In genomic region chr6:146731031-146731430, GRCm38 (mm10) we compare ENCODE assay signal across 29 mouse cellular contexts. TPM values are rescaled to one million over a fixed set of nuclear protein-coding genes. Genes with fewer than 3 reads are reported as not detected.
DNase-seq lines count a peak whose midpoint lies in the region; ATAC-seq and TF ChIP-seq lines count a peak whose summit lies in the region.
"Had no signal": no experiment of that assay in that cellular context is flagged by ENCODE, and none has a peak within 500 bp of the region (broad histone marks: within the 10 kb centered on the region; RNA-seq: fewer than 3 reads in every experiment).

No protein-coding gene starts in this region.

- H3K27me3 ChIP-seq in heart, embryonic 12.5 days (replicated peaks) = no peaks in the 10 kb centered on the region
- H3K27me3 ChIP-seq in heart, adult 2 months (ENCODE audit: control insufficient read depth, insufficient read depth, low read length) = no peaks in the 10 kb centered on the region
- no peaks in the 10 kb centered on the region for H3K27me3 ChIP-seq in liver, adult 2 months (ENCODE audit: control insufficient read depth, insufficient read depth, low read length)
- H3K27me3 ChIP-seq in liver, postnatal 0 days (ENCODE audit: insufficient read depth, low read length) = no peaks in the 10 kb centered on the region
- no peaks in the 10 kb centered on the region for H3K27me3 ChIP-seq in embryonic facial prominence, embryonic 14.5 days (replicated peaks; ENCODE audit: control insufficient read depth, insufficient read depth, low read length)
- no peaks in the 10 kb centered on the region for H3K27me3 ChIP-seq in hindbrain, postnatal 0 days (ENCODE audit: insufficient read depth, low read length)
- H3K27me3 ChIP-seq: heart, embryonic 15.5 days; hindbrain, embryonic 12.5 days; hindbrain, embryonic 15.5 days; intestine, embryonic 15.5 days; kidney, embryonic 15.5 days had no signal

- 0 out of 2 replicates have a peak overlapping the region, but pooled peaks have one; percentile 36 for H3K9ac ChIP-seq in heart, embryonic 12.5 days
- H3K9ac ChIP-seq in heart, adult 2 months (ENCODE audit: low read depth, low read length) = no peak overlapping the region
- H3K9ac ChIP-seq in liver, adult 2 months (ENCODE audit: low read depth, low read length) = no peak overlapping the region
- H3K9ac ChIP-seq in liver, postnatal 0 days (replicated peaks) = no peak overlapping the region
- no peak overlapping the region for H3K9ac ChIP-seq in embryonic facial prominence, embryonic 14.5 days (ENCODE audit: low read depth, low read length)
- no peak overlapping the region for H3K9ac ChIP-seq in hindbrain, postnatal 0 days (replicated peaks; ENCODE audit: low read length)
- H3K9ac ChIP-seq: forebrain, postnatal 0 days; heart, embryonic 15.5 days; hindbrain, embryonic 12.5 days; hindbrain, embryonic 15.5 days; intestine, embryonic 15.5 days; kidney, embryonic 15.5 days had no signal

- H3K79me2 ChIP-seq in heart, adult 2 months (replicated peaks; ENCODE audit: control insufficient read depth, insufficient read depth, low read length) = peaks cover 15% of the 10 kb centered on the region
- H3K79me2 ChIP-seq in liver, adult 2 months (ENCODE audit: control insufficient read depth, insufficient read depth, low read length) = peaks cover 40% of the 10 kb centered on the region

- no peaks in the 10 kb centered on the region for H3K9me3 ChIP-seq in heart, embryonic 12.5 days (replicated peaks)
- H3K9me3 ChIP-seq in liver, postnatal 0 days (ENCODE audit: low read length) = no peaks in the 10 kb centered on the region
- no peaks in the 10 kb centered on the region for H3K9me3 ChIP-seq in embryonic facial prominence, embryonic 14.5 days (ENCODE audit: control insufficient read depth, low read length)
- H3K9me3 ChIP-seq in hindbrain, postnatal 0 days (ENCODE audit: low read length) = no peaks in the 10 kb centered on the region
- H3K9me3 ChIP-seq: heart, embryonic 10.5 days; heart, embryonic 15.5 days; hindbrain, embryonic 12.5 days; hindbrain, embryonic 15.5 days; intestine, embryonic 15.5 days; kidney, embryonic 15.5 days had no signal

- no peaks in the 10 kb centered on the region for H3K36me3 ChIP-seq in heart, embryonic 12.5 days
- H3K36me3 ChIP-seq in heart, adult 2 months (ENCODE audit: control insufficient read depth, insufficient read depth, low read length) = peaks cover 31% of the 10 kb centered on the region
- H3K36me3 ChIP-seq in liver, adult 2 months (ENCODE audit: control insufficient read depth, insufficient read depth, low read length) = peaks cover 2% of the 10 kb centered on the region; the same call in 1 of the 2 replicates
- no peaks in the 10 kb centered on the region for H3K36me3 ChIP-seq in liver, postnatal 0 days (replicated peaks; ENCODE audit: insufficient read depth, low read length)
- H3K36me3 ChIP-seq in embryonic facial prominence, embryonic 14.5 days (ENCODE audit: control insufficient read depth, insufficient read depth, low read length) = no peaks in the 10 kb centered on the region
- no peaks in the 10 kb centered on the region for H3K36me3 ChIP-seq in hindbrain, postnatal 0 days (ENCODE audit: insufficient read depth, low read length)
- H3K36me3 ChIP-seq: heart, embryonic 15.5 days; hindbrain, embryonic 12.5 days; hindbrain, embryonic 15.5 days; intestine, embryonic 15.5 days; kidney, embryonic 15.5 days had no signal

- DNase-seq in heart, adult 2 months = no peak
- peak; percentile 53 for DNase-seq in liver, adult 2 months (ENCODE audit: extremely low read depth, low read depth, low spot score)
- no peak for DNase-seq in liver, postnatal 0 days
- no peak for DNase-seq in embryonic facial prominence, embryonic 14.5 days (ENCODE audit: low spot score)
- peak; percentile 61 for DNase-seq in gonadal fat pad, adult 2 months (ENCODE audit: low read depth)
- DNase-seq in hindbrain, postnatal 0 days (ENCODE audit: low spot score) = no peak
- DNase-seq in ovary, postnatal 14 days (ENCODE audit: low spot score) = no peak
- DNase-seq: adrenal gland, adult 8-10 months; adrenal gland, postnatal 25 days; cerebellum, adult 11-12 months; cerebellum, adult 8-10 months; cerebellum, postnatal 10 days; cerebellum, postnatal 36 days; embryo, embryonic 11 days; forebrain, postnatal 0 days; gastrocnemius, postnatal 10 days; gastrocnemius, postnatal 36 days; heart, postnatal 14 days; kidney, adult 11 months; kidney, adult 8-10 months had no signal

- H3K27ac ChIP-seq in heart, embryonic 12.5 days (ENCODE audit: poor library complexity, severe bottlenecking) = no peak overlapping the region
- no peak overlapping the region for H3K27ac ChIP-seq in heart, adult 2 months
- H3K27ac ChIP-seq in liver, adult 2 months (replicated peaks; ENCODE audit: insufficient read depth, low read depth, low read length) = 0 out of 2 replicates have a peak overlapping the region, but pooled peaks have one; percentile 12
- H3K27ac ChIP-seq in liver, postnatal 0 days (ENCODE audit: low read depth) = no peak overlapping the region
- 0 out of 2 replicates have a peak overlapping the region, but pooled peaks have one; percentile 10 for H3K27ac ChIP-seq in embryonic facial prominence, embryonic 14.5 days (replicated peaks; ENCODE audit: low read depth, low read length)
- no peak overlapping the region for H3K27ac ChIP-seq in hindbrain, postnatal 0 days
- H3K27ac ChIP-seq: heart, embryonic 10.5 days; hindbrain, embryonic 12.5 days; hindbrain, embryonic 15.5 days; intestine, embryonic 15.5 days; kidney, embryonic 15.5 days had no signal

- WGBS in heart, embryonic 12.5 days = 91% methylated on average over 1 of the region's 1 CpGs
- 63% methylated on average over 1 of the region's 1 CpGs for WGBS in heart, adult 2 months
- 24% methylated on average over 1 of the region's 1 CpGs for WGBS in liver, adult 2 months
- WGBS in liver, postnatal 0 days (ENCODE audit: insufficient replicate concordance) = 82% methylated on average over 1 of the region's 1 CpGs
- 51% methylated on average over 1 of the region's 1 CpGs for WGBS in embryonic facial prominence, embryonic 14.5 days
- WGBS in hindbrain, postnatal 0 days = 80% methylated on average over 1 of the region's 1 CpGs

- intact Hi-C loops in heart, adult 2 months (cut with DNase I) = no loop called here

- H3K4me1 ChIP-seq in heart, embryonic 12.5 days (replicated peaks) = peaks cover 64% of the 10 kb centered on the region
- peaks cover 12% of the 10 kb centered on the region for H3K4me1 ChIP-seq in heart, adult 2 months (ENCODE audit: control insufficient read depth, insufficient read depth, low read length)
- peaks cover 12% of the 10 kb centered on the region; the same call in 1 of the 2 replicates for H3K4me1 ChIP-seq in liver, adult 2 months (ENCODE audit: control insufficient read depth, insufficient read depth, low read length)
- H3K4me1 ChIP-seq in liver, postnatal 0 days (ENCODE audit: insufficient read depth) = peaks cover 10% of the 10 kb centered on the region
- H3K4me1 ChIP-seq in embryonic facial prominence, embryonic 14.5 days (ENCODE audit: control insufficient read depth, insufficient read depth, low read length) = peaks cover 16% of the 10 kb centered on the region
- 0 out of 2 replicates have a peak, but pooled peaks cover 5% of the 10 kb centered on the region for H3K4me1 ChIP-seq in hindbrain, postnatal 0 days (ENCODE audit: insufficient read depth, low read length)

- no peak for TF ChIP-seq POLR2A in heart, adult 2 months (IDR thresholded peaks at IDR 0.05; ENCODE audit: insufficient read depth, low read depth, low read length)
- TF ChIP-seq POLR2A in liver, adult 2 months (IDR thresholded peaks at IDR 0.05; ENCODE audit: extremely low read depth, insufficient read depth, low read length) = no peak

- no peak overlapping the region for H3K4me2 ChIP-seq in heart, embryonic 12.5 days
- H3K4me2 ChIP-seq in liver, postnatal 0 days (ENCODE audit: low read depth, low read length) = no peak overlapping the region
- no peak overlapping the region for H3K4me2 ChIP-seq in embryonic facial prominence, embryonic 14.5 days (ENCODE audit: low read depth, low read length)
- no peak overlapping the region for H3K4me2 ChIP-seq in hindbrain, postnatal 0 days (ENCODE audit: low read depth, low read length)
- H3K4me2 ChIP-seq: heart, embryonic 15.5 days; hindbrain, embryonic 12.5 days; hindbrain, embryonic 15.5 days; intestine, embryonic 15.5 days; kidney, embryonic 15.5 days had no signal

- TF ChIP-seq CTCF in heart, adult 2 months (IDR thresholded peaks at IDR 0.05) = no peak
- no peak for TF ChIP-seq CTCF in liver, adult 2 months (IDR thresholded peaks at IDR 0.05; ENCODE audit: low read depth, low read length)
- TF ChIP-seq CTCF in liver, postnatal 0 days (IDR thresholded peaks at IDR 0.05; ENCODE audit: low read depth) = no peak
- TF ChIP-seq CTCF in hindbrain, postnatal 0 days (IDR thresholded peaks at IDR 0.05; ENCODE audit: low read depth) = no peak

- no peak for ATAC-seq in heart, embryonic 12.5 days (ENCODE audit: insufficient number of reproducible peaks, low FRiP score)
- ATAC-seq in liver, postnatal 0 days = no peak
- no peak for ATAC-seq in embryonic facial prominence, embryonic 14.5 days (ENCODE audit: low read depth)
- ATAC-seq in hindbrain, postnatal 0 days = no peak
- ATAC-seq: CD4-positive, CD25-positive, alpha-beta regulatory T cell, adult 4 months; forebrain, embryonic 14.5 days; forebrain, postnatal 0 days; intestine, embryonic 15.5 days had no signal

- H3K4me3 ChIP-seq in heart, embryonic 12.5 days = no peak overlapping the region
- no peak overlapping the region for H3K4me3 ChIP-seq in heart, adult 2 months
- H3K4me3 ChIP-seq in liver, adult 2 months (ENCODE audit: insufficient read depth, low read depth, low read length) = no peak overlapping the region
- no peak overlapping the region for H3K4me3 ChIP-seq in liver, postnatal 0 days (ENCODE audit: low read depth, low read length)
- no peak overlapping the region for H3K4me3 ChIP-seq in embryonic facial prominence, embryonic 14.5 days (ENCODE audit: low read depth, low read length)
- H3K4me3 ChIP-seq in hindbrain, postnatal 0 days (ENCODE audit: low read length) = no peak overlapping the region
- H3K4me3 ChIP-seq: heart, embryonic 10.5 days; heart, embryonic 15.5 days; hindbrain, embryonic 12.5 days; hindbrain, embryonic 15.5 days; intestine, embryonic 15.5 days; kidney, embryonic 15.5 days had no signal

- TF ChIP-seq EP300 in heart, adult 2 months (IDR thresholded peaks at IDR 0.05; ENCODE audit: insufficient read depth, low read depth, low read length) = no peak
- TF ChIP-seq EP300 in liver, postnatal 0 days (IDR thresholded peaks at IDR 0.05; ENCODE audit: low read depth) = no peak

RNA-seq across cellular contexts. Expression of gene Stk38l, which starts 6.2 kb away (rescaled TPM):
- polyA plus RNA-seq in heart, embryonic 12.5 days (2016; fragmentation: Nextera tagmentation; extraction: Ambion mirVana) = 50.6 and 52.7 TPM in 2 replicates
- total RNA-seq in heart, adult 2 months (2021) = 10 to 100 TPM; 13.9 to 14.4 TPM
- polyA plus RNA-seq in heart, adult 2 months (2012; rRNA removed) = 3.1 and 8.0 TPM in 2 replicates
- 8.3 and 10.4 TPM in 2 replicates for total RNA-seq in liver, adult 2 months (2014; rRNA removed)
- 2.4 and 3.5 TPM in 2 replicates for polyA plus RNA-seq in liver, adult 2 months (2012; rRNA removed)
- polyA plus RNA-seq in liver, postnatal 0 days (2015; fragmentation: Nextera tagmentation; extraction: Ambion mirVana) = 4.0 and 4.5 TPM in 2 replicates
- polyA plus RNA-seq in embryonic facial prominence, embryonic 14.5 days (2014; fragmentation: Nextera tagmentation; extraction: Ambion mirVana) = 18.4 and 18.5 TPM in 2 replicates
- 5.7 and 7.4 TPM in 2 replicates for polyA plus RNA-seq in gonadal fat pad, adult 2 months (2012; rRNA removed)
- 4.5 and 5.0 TPM in 2 replicates for total RNA-seq in hindbrain, postnatal 0 days (2014; rRNA removed)
- polyA plus RNA-seq in hindbrain, postnatal 0 days (2015; fragmentation: Nextera tagmentation; extraction: Ambion mirVana) = 12.3 and 14.4 TPM in 2 replicates

Comparison
In these comparisons a context has a peak if more than half of its experiments do, and no peak if none do; other contexts are left out.
1. H3K27ac ChIP-seq: peak in liver, adult 2 months (single experiment) and embryonic facial prominence, embryonic 14.5 days (single experiment); none in heart, embryonic 12.5 days (single experiment), heart, adult 2 months (single experiment), liver, postnatal 0 days (single experiment) and hindbrain, postnatal 0 days (single experiment).
2. DNase-seq: peak in liver, adult 2 months (single experiment) and gonadal fat pad, adult 2 months (single experiment); none in heart, adult 2 months (0 of 2), liver, postnatal 0 days (single experiment), embryonic facial prominence, embryonic 14.5 days (single experiment), hindbrain, postnatal 0 days (single experiment) and ovary, postnatal 14 days (single experiment).